ENCODE assay signal across 22 mouse cellular contexts in genomic region chr10:40363004-40363403, GRCm38 (mm10). TPM values are rescaled to one million over a fixed set of nuclear protein-coding genes. Genes with fewer than 3 reads are reported as not detected.
DNase-seq lines count a peak whose midpoint lies in the region; ATAC-seq lines count a peak whose summit lies in the region.
"Had no signal": no experiment of that assay in that cellular context is flagged by ENCODE, and none has a peak within 500 bp of the region (broad histone marks: within the 10 kb centered on the region; RNA-seq: fewer than 3 reads in every experiment).

No protein-coding gene starts in this region.

- no peaks in the 10 kb centered on the region for H3K27me3 ChIP-seq in heart, embryonic 10.5 days (ENCODE audit: insufficient read depth, poor library complexity, severe bottlenecking)
- H3K27me3 ChIP-seq in megakaryocyte, embryonic 14.5 days (replicated peaks) = no peaks in the 10 kb centered on the region
- H3K27me3 ChIP-seq in stomach, embryonic 16.5 days (ENCODE audit: control insufficient read depth, insufficient read depth, low read length) = no peaks in the 10 kb centered on the region
- H3K27me3 ChIP-seq: forebrain, embryonic 13.5 days; kidney, embryonic 15.5 days; midbrain, embryonic 13.5 days had no signal

- H3K9ac ChIP-seq in stomach, embryonic 16.5 days (ENCODE audit: low read length) = no peak overlapping the region
- H3K9ac ChIP-seq: forebrain, embryonic 13.5 days; kidney, embryonic 15.5 days; midbrain, embryonic 13.5 days had no signal

- no peak for DNase-seq in heart, embryonic 10.5 days (ENCODE audit: low spot score)
- DNase-seq in heart, adult 18-20 months = no peak
- peak; percentile 96 for DNase-seq in R1 (ENCODE audit: low read depth, low spot score)
- no peak for DNase-seq in layer of hippocampus, postnatal 25 days (ENCODE audit: extremely low spot score in 1 of 2, low spot score in 1 of 2)
- no peak for DNase-seq in urinary bladder, adult 18-20 months (ENCODE audit: low spot score in 2 of 2)
- DNase-seq: adrenal gland, postnatal 25 days; cerebellum, adult 9-10 months; gastrocnemius, adult 2 months; kidney, postnatal 4 days; lung, adult 18-20 months; lung, postnatal 10 days; thymus, adult 2 months had no signal

- H3K4me1 ChIP-seq in heart, embryonic 10.5 days = peaks cover 8% of the 10 kb centered on the region
- peaks cover 69% of the 10 kb centered on the region for H3K4me1 ChIP-seq in megakaryocyte, embryonic 14.5 days
- peaks cover 8% of the 10 kb centered on the region for H3K4me1 ChIP-seq in stomach, embryonic 16.5 days (ENCODE audit: control insufficient read depth, insufficient read depth, low read length)

- 9% methylated on average over 4 of the region's 4 CpGs for WGBS in heart, embryonic 10.5 days
- WGBS in stomach, embryonic 16.5 days = 24% methylated on average over 4 of the region's 4 CpGs

- H3K4me2 ChIP-seq in stomach, embryonic 16.5 days (ENCODE audit: low read depth, low read length) = no peak overlapping the region
- H3K4me2 ChIP-seq: forebrain, embryonic 13.5 days; kidney, embryonic 15.5 days; midbrain, embryonic 13.5 days had no signal

- no peak overlapping the region for H3K27ac ChIP-seq in heart, embryonic 10.5 days
- no peak overlapping the region for H3K27ac ChIP-seq in stomach, embryonic 16.5 days (ENCODE audit: low read length)
- H3K27ac ChIP-seq: forebrain, embryonic 13.5 days; gastrocnemius, adult 2 months; hindbrain, embryonic 10.5 days; kidney, embryonic 15.5 days; left cerebral cortex, adult 2 months; midbrain, embryonic 13.5 days had no signal

- H3K36me3 ChIP-seq in heart, embryonic 10.5 days = no peaks in the 10 kb centered on the region
- peaks cover 12% of the 10 kb centered on the region for H3K36me3 ChIP-seq in megakaryocyte, embryonic 14.5 days (replicated peaks; ENCODE audit: low read length)
- H3K36me3 ChIP-seq in stomach, embryonic 16.5 days (ENCODE audit: control insufficient read depth, insufficient read depth, low read length) = no peaks in the 10 kb centered on the region
- H3K36me3 ChIP-seq: kidney, embryonic 15.5 days; midbrain, embryonic 13.5 days had no signal

- ATAC-seq in megakaryocyte, adult 5-6 weeks (ENCODE audit: poor library complexity, severe bottlenecking) = no peak
- ATAC-seq in stomach, embryonic 16.5 days (ENCODE audit: insufficient read depth, low FRiP score) = peak; percentile 21; the same call in 1 of the 2 replicates
- ATAC-seq: forebrain, embryonic 13.5 days; hindbrain, embryonic 16.5 days; intestine, embryonic 16.5 days; midbrain, embryonic 13.5 days had no signal

- H3K4me3 ChIP-seq in heart, embryonic 10.5 days = peak overlapping the region; percentile 18; the same call in 1 of the 2 replicates
- peak overlapping the region; percentile 1 for H3K4me3 ChIP-seq in megakaryocyte, embryonic 14.5 days (replicated peaks)
- H3K4me3 ChIP-seq in stomach, embryonic 16.5 days (replicated peaks; ENCODE audit: low read length) = no peak overlapping the region
- H3K4me3 ChIP-seq: forebrain, embryonic 13.5 days; gastrocnemius, adult 2 months; hindbrain, embryonic 10.5 days; kidney, embryonic 15.5 days; left cerebral cortex, adult 2 months; midbrain, embryonic 13.5 days had no signal

- H3K9me3 ChIP-seq in heart, embryonic 10.5 days = no peaks in the 10 kb centered on the region
- no peaks in the 10 kb centered on the region for H3K9me3 ChIP-seq in megakaryocyte, embryonic 14.5 days
- no peaks in the 10 kb centered on the region for H3K9me3 ChIP-seq in stomach, embryonic 16.5 days (replicated peaks; ENCODE audit: control insufficient read depth, low read length)
- H3K9me3 ChIP-seq: forebrain, embryonic 13.5 days; hindbrain, embryonic 10.5 days; kidney, embryonic 15.5 days; midbrain, embryonic 13.5 days had no signal

RNA-seq across cellular contexts. Expression of gene Cdk19, which starts 23.6 kb away (rescaled TPM):
- polyA plus RNA-seq in heart, embryonic 10.5 days (2016; fragmentation: Nextera tagmentation; extraction: Ambion mirVana) = 5.2 and 6.1 TPM in 2 replicates
- 10 to 100 TPM in 1 of 2 experiments, 1 to 10 TPM in 1; 9.1 to 13.0 TPM for total RNA-seq in heart, adult 18-20 months (2021)
- polyA plus RNA-seq in megakaryocyte, embryonic 14.5 days (2012; ENCODE audit: insufficient read depth, low replicate concordance) = 4.8 and 7.2 TPM in 2 replicates
- total RNA-seq in megakaryocyte, adult 5-6 weeks (2015) = 58.0 and 68.0 TPM in 2 replicates
- total RNA-seq in megakaryocyte, adult 5-6 weeks (2017) = 55.6 and 60.3 TPM in 2 replicates
- polyA plus RNA-seq in stomach, embryonic 16.5 days (2015; fragmentation: Nextera tagmentation; extraction: Ambion mirVana) = 7.8 and 8.4 TPM in 2 replicates
- 10 to 100 TPM; 30.3 to 31.5 TPM for total RNA-seq in layer of hippocampus, postnatal 25 days (2021)
